Mouse (Mus musculus): ENCODE data around the gene Parp14. TPM values are rescaled to one million over a fixed set of nuclear protein-coding genes. Genes with fewer than 3 reads are reported as not detected.

Gene Parp14
- polyA plus RNA-seq (2016; fragmentation: Nextera tagmentation; extraction: Ambion mirVana), result 0.26 and 0.43 TPM in 2 replicates

DNA sequence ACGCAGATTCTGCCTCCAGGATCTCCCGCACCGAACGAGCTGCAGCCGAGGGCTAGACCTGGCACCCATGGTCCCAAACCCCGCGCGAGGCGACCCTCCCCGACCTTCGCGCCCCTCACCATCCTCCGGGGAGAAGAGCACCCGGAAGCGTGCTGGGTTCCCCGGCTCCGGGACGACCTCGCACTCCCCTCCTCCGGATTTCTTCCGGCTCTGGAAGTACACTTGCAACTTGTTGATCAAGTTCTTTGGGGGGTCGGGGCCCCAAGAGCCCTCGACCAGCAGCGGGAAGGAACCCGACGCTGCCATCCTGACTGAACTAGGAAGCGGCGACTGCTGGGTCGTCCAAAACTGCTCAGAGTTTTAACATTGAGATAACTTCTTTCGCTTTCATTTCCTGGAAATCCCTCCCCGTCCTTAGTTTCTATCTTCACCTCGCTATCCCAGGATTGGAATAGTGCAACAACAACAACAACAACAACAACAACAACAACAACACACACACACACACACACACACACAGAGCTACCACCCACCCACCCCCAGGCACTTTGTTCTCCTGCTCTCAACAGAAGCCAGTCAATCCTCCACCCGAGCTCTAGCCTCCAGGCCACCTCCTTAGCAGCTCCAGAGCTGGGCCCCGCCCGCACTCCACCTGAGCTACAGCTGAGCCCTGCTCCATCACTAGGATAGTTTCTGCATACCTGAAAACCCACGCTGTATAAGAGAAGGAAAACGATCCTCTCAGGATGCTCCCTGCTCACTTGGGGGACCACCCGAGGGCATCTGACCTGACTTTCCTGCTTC, at the start of gene Parp14:
Gene Parp14 (minus strand): TSS at position 497 of the 804 bp plus-strand sequence.
- Histone ChIP-seq H3K36me3 (replicated peaks) (no peaks in the 10 kb centered on the region), H3K4me1 (peaks cover 19% of the 10 kb centered on the region), H3K4me3 (peak within 1 kb of the TSS; percentile 69), H3K27me3 (replicated peaks; ENCODE audit: low read depth, poor library complexity, severe bottlenecking) (peaks cover 48% of the 10 kb centered on the region), H3K27ac (replicated peaks) (peak within 1 kb of the TSS; percentile 70), H3K9me3 (no peaks in the 10 kb centered on the region)
- WGBS, result 1% methylated on average over 38 of the region's 38 CpGs
- peak; percentile 52 for DNase-seq (ENCODE audit: low spot score)

DNA sequence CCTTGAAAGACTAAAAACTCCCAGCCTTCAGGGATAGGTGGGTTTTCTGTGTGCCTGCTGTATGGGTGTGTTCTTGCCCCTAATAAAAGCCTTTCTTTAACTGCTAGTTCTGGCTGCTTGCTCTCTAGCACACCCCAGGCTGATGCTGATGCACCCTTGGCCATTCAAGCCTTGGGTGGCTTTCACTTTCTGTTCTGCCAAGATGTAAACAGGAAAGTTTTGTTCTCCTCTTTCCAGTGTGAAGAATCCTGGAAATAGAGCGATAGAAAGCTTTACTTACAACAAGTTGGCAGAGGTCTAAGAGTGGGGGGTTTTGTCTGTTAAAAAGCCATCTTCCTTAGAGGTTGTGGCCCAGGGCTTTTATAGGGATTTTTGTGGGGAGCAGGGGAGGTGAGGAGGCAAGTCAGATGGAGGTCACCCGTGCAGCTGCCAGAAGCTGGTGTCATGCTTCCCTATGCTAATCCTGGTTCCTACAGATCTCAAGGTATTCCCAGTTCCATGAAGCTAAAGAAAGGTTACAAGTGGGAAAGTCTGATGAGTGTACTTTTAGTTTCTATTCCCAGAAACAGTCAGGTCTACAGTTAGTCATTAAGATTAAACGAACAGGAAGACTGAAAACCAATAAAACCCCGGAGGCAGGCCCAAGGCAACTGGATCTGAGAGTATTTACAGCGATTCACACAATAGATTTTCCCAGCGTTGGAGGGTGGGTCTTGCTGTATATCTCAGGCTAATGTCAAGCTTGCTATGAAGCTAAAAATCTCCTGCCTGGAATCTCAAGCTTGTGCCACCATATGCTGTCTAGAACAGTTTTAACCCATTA, 47.6 kb upstream of the Parp14 start:
- no peaks in the 10 kb centered on the region for H3K36me3 ChIP-seq (replicated peaks)
- no peaks in the 10 kb centered on the region for H3K4me1 ChIP-seq
- no peaks in the 10 kb centered on the region for H3K27me3 ChIP-seq (replicated peaks; ENCODE audit: low read depth, poor library complexity, severe bottlenecking)
- no peak overlapping the region for H3K4me3 ChIP-seq
- 86% methylated on average over 6 of the region's 6 CpGs for WGBS
- H3K27ac ChIP-seq (replicated peaks), result no peak overlapping the region
- no peaks in the 10 kb centered on the region for H3K9me3 ChIP-seq
- DNase-seq (ENCODE audit: low spot score), result no peak

DNA sequence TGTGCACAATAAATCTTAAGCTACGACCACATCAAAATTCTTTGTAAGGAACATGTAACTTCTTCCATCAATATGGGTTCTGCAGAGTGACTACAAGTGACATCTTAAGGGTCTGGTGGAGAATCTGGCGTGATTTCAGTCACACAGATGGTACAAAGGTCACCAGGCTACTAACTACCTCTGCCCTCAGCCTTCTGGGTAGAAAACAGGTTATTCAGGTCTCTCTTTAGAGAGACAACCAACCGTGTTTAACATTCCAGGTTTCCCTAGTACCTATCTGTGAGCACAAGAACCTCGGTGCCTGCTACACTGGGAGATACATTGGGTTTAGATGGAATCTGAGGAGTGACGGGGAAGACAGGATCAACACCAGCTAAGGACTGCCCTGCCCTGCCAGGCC, 43.0 kb upstream of the Parp14 start:
- no peak for DNase-seq (ENCODE audit: low spot score)
- 70% methylated on average over 5 of the region's 5 CpGs for WGBS
- Histone ChIP-seq H3K27ac (replicated peaks) (no peak overlapping the region), H3K4me1 (no peaks in the 10 kb centered on the region), H3K36me3 (replicated peaks) (no peaks in the 10 kb centered on the region), H3K9me3 (0 out of 2 replicates have a peak, but pooled peaks cover 5% of the 10 kb centered on the region), H3K4me3 (no peak overlapping the region), H3K27me3 (replicated peaks; ENCODE audit: low read depth, poor library complexity, severe bottlenecking) (no peaks in the 10 kb centered on the region)

DNA sequence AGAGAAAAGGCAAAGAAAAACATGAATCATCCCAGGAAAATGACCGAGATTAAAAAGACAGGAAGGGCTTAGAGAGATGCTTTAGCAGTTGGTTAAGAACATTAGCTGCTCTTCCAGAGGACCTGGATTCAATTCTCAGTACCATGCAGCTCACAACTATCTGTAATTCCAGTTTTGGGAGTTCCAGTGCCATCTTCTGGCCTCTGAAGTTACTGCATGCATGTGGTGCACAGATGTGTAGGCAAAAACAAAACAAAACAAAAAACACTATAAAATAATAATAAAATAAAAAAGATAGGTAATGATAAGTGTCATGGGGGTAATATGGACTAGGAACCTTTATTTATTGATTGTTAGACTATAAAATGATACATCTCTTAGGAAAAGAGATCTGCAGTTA, 42.2 kb upstream of the Parp14 start:
- 62% methylated on average over 1 of the region's 1 CpGs for WGBS

GRCm38 (mm10) chr16:35911449-35911848, 40.1 kb upstream of the Parp14 start:
- Histone ChIP-seq H3K4me1 (peaks cover 9% of the 10 kb centered on the region), H3K4me3 (no peak overlapping the region), H3K27me3 (replicated peaks; ENCODE audit: low read depth, poor library complexity, severe bottlenecking) (no peaks in the 10 kb centered on the region), H3K27ac (replicated peaks) (no peak overlapping the region), H3K9me3 (0 out of 2 replicates have a peak, but pooled peaks cover 6% of the 10 kb centered on the region), H3K36me3 (replicated peaks) (no peaks in the 10 kb centered on the region)
- WGBS, result 87% methylated on average over 3 of the region's 3 CpGs
- DNase-seq (ENCODE audit: low spot score), result no peak

More for the DNA sequence above, 42.2 kb upstream of the Parp14 start:
- Histone ChIP-seq H3K9me3 (0 out of 2 replicates have a peak, but pooled peaks cover 6% of the 10 kb centered on the region), H3K27me3 (replicated peaks; ENCODE audit: low read depth, poor library complexity, severe bottlenecking) (no peaks in the 10 kb centered on the region), H3K27ac (replicated peaks) (no peak overlapping the region), H3K4me1 (no peaks in the 10 kb centered on the region), H3K36me3 (replicated peaks) (no peaks in the 10 kb centered on the region), H3K4me3 (no peak overlapping the region)
- DNase-seq (ENCODE audit: low spot score), result no peak

DNA sequence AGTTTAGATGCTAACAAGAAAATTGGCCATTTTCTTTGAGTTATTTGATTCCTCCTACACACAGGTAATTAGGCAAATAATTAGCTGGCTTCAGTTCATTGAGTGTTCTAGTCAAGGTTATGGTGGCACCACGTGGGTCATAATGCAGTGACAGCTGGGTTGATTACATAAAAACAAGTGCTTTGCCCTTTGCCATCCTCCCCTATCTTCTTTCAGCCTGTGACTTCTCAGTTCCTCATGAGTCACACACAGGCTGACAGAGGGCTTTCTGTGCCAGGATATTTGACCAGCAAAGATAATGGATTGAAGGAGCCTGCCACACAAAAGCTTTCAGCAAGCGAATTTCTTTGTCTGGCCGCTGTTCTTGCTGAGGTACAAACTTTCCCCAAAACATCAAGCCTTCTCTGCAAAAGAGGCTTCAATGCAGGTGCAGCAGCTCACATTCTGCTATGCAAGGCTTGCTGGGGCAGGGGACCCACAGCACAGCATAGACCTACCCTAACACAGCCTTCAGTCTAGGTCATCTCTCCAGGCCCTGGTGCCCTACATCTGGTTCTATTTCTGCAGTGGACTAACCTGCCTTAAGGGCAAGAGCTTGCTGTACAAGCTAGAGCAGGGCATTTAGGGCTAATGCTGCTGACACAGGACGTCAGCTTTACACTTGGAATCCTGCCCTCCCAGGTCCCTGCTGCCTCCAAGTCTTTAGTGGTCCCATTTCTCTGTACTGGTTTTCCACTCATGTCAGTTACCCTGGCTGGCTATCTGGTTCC, 36.3 kb upstream of the Parp14 start:
- no peak overlapping the region for H3K4me3 ChIP-seq
- peaks cover 9% of the 10 kb centered on the region for H3K4me1 ChIP-seq
- H3K27ac ChIP-seq (replicated peaks), result 0 out of 2 replicates have a peak overlapping the region, but pooled peaks have one; percentile 24
- WGBS, result 46% methylated on average over 4 of the region's 4 CpGs
- no peaks in the 10 kb centered on the region for H3K27me3 ChIP-seq (replicated peaks; ENCODE audit: low read depth, poor library complexity, severe bottlenecking)
- no peaks in the 10 kb centered on the region for H3K36me3 ChIP-seq (replicated peaks)
- 0 out of 2 replicates have a peak, but pooled peaks cover 6% of the 10 kb centered on the region for H3K9me3 ChIP-seq
- DNase-seq (ENCODE audit: low spot score), result peak; percentile 10

- Histone ChIP-seq H3K36me3 (replicated peaks) (no peaks in the 10 kb centered on the region), H3K4me1 (peaks cover 9% of the 10 kb centered on the region), H3K9me3 (0 out of 2 replicates have a peak, but pooled peaks cover 6% of the 10 kb centered on the region), H3K27me3 (replicated peaks; ENCODE audit: low read depth, poor library complexity, severe bottlenecking) (no peaks in the 10 kb centered on the region), H3K27ac (replicated peaks) (no peak overlapping the region), H3K4me3 (no peak overlapping the region)
- 75% methylated on average over 7 of the region's 7 CpGs for WGBS
- DNase-seq (ENCODE audit: low spot score), result no peak
These were observed 35.5 kb upstream of the Parp14 start for GRCm38 (mm10) chr16:35906887-35907286.

DNA sequence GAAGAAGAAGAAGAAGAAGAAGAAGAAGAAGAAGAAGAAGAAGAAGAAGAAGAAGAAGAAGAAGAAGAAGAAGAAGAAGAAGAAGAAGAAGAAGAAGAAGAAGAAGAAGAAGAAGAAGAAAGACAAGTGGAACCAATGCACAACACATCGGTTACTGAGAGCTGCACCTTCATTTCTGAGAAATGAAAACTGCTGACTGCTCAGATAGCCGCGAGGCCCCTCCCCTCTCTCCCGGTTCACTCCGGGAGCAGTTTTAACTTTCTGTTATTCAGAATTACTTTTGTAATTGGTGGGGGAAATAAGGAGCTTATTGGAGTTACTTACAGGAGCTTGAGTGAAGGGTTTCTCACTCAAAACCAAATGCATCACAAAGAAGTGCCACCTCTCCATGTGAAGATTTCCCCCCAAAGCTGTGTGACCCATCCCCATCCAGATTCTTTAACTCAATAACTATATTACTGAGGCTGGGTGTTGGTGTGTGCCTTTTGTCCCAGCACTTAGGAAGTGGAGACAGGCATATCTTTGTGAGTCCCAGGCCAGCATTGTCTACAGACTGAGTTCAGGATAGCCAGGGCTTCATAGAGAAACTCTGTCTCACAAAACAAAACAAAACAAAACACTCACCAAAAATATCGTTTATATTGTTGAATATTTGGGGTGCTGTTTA, 34.6 kb upstream of the Parp14 start:
- Histone ChIP-seq H3K4me3 (no peak overlapping the region), H3K27me3 (replicated peaks; ENCODE audit: low read depth, poor library complexity, severe bottlenecking) (no peaks in the 10 kb centered on the region), H3K36me3 (replicated peaks) (no peaks in the 10 kb centered on the region), H3K4me1 (peaks cover 9% of the 10 kb centered on the region), H3K9me3 (0 out of 2 replicates have a peak, but pooled peaks cover 6% of the 10 kb centered on the region), H3K27ac (replicated peaks) (no peak overlapping the region)
- 81% methylated on average over 6 of the region's 6 CpGs for WGBS
- DNase-seq (ENCODE audit: low spot score), result no peak

- 78% methylated on average over 3 of the region's 3 CpGs for WGBS
- no peaks in the 10 kb centered on the region for H3K36me3 ChIP-seq (replicated peaks)
- no peaks in the 10 kb centered on the region for H3K27me3 ChIP-seq (replicated peaks; ENCODE audit: low read depth, poor library complexity, severe bottlenecking)
- peaks cover 9% of the 10 kb centered on the region for H3K4me1 ChIP-seq
- DNase-seq (ENCODE audit: low spot score), result no peak
- H3K4me3 ChIP-seq, result no peak overlapping the region
- H3K27ac ChIP-seq (replicated peaks), result no peak overlapping the region
- 0 out of 2 replicates have a peak, but pooled peaks cover 6% of the 10 kb centered on the region for H3K9me3 ChIP-seq
These were observed 34.0 kb upstream of the Parp14 start for GRCm38 (mm10) chr16:35905355-35905754.

DNA sequence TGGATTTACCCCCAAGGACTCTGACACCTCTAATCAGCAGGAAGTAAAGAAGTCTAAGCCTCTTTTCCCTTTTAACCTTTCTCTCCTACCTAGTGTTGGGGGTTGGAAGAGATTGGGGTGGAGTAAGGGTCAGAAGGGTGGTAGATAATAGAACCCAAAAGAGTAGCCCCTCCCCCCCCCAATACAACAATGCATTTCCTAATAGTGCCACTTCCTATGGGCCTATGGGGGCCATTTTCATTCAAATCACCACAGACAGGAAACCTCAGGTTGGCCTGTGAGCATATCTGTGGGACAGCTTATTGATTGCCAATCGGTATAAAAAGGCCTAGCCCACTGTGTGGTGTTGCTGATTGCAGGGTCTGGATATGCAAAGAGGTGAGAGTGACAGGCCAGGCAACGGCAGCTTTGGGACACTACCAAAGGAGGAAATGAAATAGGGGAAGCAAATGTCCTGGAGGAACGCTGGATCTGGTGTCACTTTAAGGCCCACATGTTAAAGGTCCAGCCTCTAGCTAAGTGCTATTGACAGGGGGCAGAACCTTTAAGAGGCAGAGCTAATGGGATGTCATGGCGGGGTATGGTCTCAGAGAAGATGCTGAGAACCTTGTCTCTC, 32.9 kb upstream of the Parp14 start:
- Histone ChIP-seq H3K27me3 (replicated peaks; ENCODE audit: low read depth, poor library complexity, severe bottlenecking) (no peaks in the 10 kb centered on the region), H3K4me3 (no peak overlapping the region), H3K9me3 (0 out of 2 replicates have a peak, but pooled peaks cover under 1% of the 10 kb centered on the region), H3K4me1 (peaks cover 9% of the 10 kb centered on the region), H3K27ac (replicated peaks) (no peak overlapping the region), H3K36me3 (replicated peaks) (no peaks in the 10 kb centered on the region)
- no peak for DNase-seq (ENCODE audit: low spot score)
- WGBS, result 74% methylated on average over 4 of the region's 4 CpGs

DNA sequence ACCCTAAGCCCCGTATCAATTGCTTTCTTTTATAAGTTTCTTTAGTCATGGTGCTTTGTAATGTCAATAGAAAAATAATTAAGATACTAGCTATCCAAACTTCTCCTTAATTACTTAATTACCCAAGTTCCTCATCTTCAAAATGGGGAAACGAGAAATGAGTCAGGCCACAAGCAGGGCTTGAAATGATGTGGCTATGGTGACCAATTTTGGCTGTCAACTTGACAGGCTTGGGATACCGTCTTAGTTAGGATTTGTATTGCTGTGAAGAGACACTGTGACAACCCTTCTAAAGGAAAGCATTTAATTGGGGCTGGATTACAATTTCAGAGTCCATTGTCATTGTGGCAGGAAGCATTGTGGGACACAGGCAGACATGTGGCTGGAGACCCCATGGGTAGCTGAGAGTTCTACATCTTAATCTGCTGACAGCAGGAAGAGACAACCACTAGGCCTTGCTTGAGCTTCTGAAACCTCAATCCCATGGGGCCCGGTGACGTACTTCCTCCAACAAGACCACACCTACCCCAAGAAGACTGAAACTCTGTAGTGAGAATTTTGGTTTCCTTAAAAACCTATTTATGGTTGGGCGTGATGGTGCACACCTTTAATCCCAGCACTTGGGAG, 31.8 kb upstream of the Parp14 start:
- Histone ChIP-seq H3K36me3 (replicated peaks) (no peaks in the 10 kb centered on the region), H3K4me3 (no peak overlapping the region), H3K9me3 (no peaks in the 10 kb centered on the region), H3K27me3 (replicated peaks; ENCODE audit: low read depth, poor library complexity, severe bottlenecking) (no peaks in the 10 kb centered on the region), H3K4me1 (peaks cover 9% of the 10 kb centered on the region), H3K27ac (replicated peaks) (no peak overlapping the region)
- WGBS, result 92% methylated on average over 6 of the region's 6 CpGs
- no peak for DNase-seq (ENCODE audit: low spot score)
